Mouse (Mus musculus) liver, embryonic 12.5 days (tissue): Measurements from ENCODE around the gene Hes3. TPM values are rescaled to one million over a fixed set of nuclear protein-coding genes. Genes with fewer than 3 reads are reported as not detected.

Source experiments
- ATAC-seq: fragments of 200-750 bp; cut with Nextera tagmentation; 2 replicates; pipeline ENCODE4 v1.8.0; 2017; ENCODE audit warnings: moderate number of reproducible peaks, mild to moderate bottlenecking, moderate library complexity
- H3K27ac ChIP-seq: fragments of 300-500 bp; sonication (generic); 2 replicates; pipeline ENCODE4 v1.5.1; 2016; ENCODE audit warnings: mild to moderate bottlenecking
- H3K27me3 ChIP-seq: fragments of 300-500 bp; sonication (generic); replicated peaks from 2 replicates; pipeline ENCODE4 v1.6.1; 2016; ENCODE audit warnings: mild to moderate bottlenecking, moderate library complexity
- H3K36me3 ChIP-seq: fragments of 300-500 bp; sonication (generic); 2 replicates; pipeline ENCODE4 v1.6.1; 2016; ENCODE audit warnings: mild to moderate bottlenecking, moderate library complexity
- H3K4me1 ChIP-seq: fragments of 300-500 bp; sonication (generic); 2 replicates; pipeline ENCODE4 v1.6.1; 2016
- H3K4me2 ChIP-seq: fragments of 300-500 bp; sonication (generic); 2 replicates; pipeline ENCODE4 v1.6.1; 2016; ENCODE audit warnings: mild to moderate bottlenecking, moderate library complexity
- H3K4me3 ChIP-seq: fragments of 300-500 bp; sonication (generic); 2 replicates; pipeline ENCODE4 v1.5.1; 2016; ENCODE audit warnings: mild to moderate bottlenecking, moderate library complexity
- H3K9ac ChIP-seq: fragments of 300-500 bp; sonication (generic); 2 replicates; pipeline ENCODE4 v1.6.1; 2016; ENCODE audit warnings: mild to moderate bottlenecking, moderate library complexity
- H3K9me3 ChIP-seq: fragments of 300-500 bp; sonication (generic); replicated peaks from 2 replicates; pipeline ENCODE4 v1.6.1; 2016; ENCODE audit warnings: mild to moderate bottlenecking, moderate library complexity
- WGBS: fragments of 180-500 bp; shearing (Covaris S2); methylation state at CpG from one replicate; pipeline ENCODE4 v1.1.7; 2016; ENCODE audit not compliant: insufficient replicate concordance; 5-methylcytosine and 5-hydroxymethylcytosine counted together
- polyA plus RNA-seq: library from polyadenylated mRNA; unstranded; fragments of >200 nt; fragmentation: Nextera tagmentation; extraction: Ambion mirVana; gene quantifications from 2 replicates; pipeline ENCODE4 v1.2.1, GENCODE M21; 2016

Gene Hes3
- polyA plus RNA-seq, 1 experiment from 2014 or later = not detected

DNA sequence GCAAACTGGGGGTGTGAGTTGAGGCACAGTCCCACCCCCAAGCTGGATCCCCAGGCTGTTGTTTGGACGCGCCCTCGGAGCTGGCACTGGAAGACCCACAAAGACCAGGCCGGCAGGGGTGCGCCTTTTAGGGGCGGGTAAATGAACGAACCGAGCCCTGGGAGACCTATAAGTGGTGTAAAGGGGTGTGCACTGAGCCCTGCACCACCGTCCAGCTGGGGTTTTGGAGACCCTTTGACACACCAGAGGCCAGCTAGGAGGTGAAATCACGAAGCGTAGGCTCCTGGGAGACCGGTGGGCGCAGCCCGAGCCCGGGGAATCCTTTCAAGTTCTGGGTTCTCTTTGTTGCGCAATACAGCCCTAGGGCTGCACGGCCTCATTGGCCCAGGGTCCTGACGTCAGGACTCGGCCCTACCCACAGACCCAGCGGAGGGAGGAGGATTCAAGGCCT, 16.8 kb downstream of the Hes3 start:
- Histone ChIP-seq H3K9ac (peak overlapping the region; percentile 54; the same call in 1 of the 2 replicates), H3K4me1 (peaks cover 35% of the 10 kb centered on the region), H3K27ac (no peak overlapping the region), H3K4me3 (peak overlapping the region; percentile 53), H3K4me2 (peak overlapping the region; percentile 72), H3K36me3 (no peaks in the 10 kb centered on the region), H3K9me3 (no peaks in the 10 kb centered on the region), H3K27me3 (peaks cover 76% of the 10 kb centered on the region)
- 2% methylated on average over 20 of the region's 20 CpGs for WGBS
- no peak for ATAC-seq

DNA sequence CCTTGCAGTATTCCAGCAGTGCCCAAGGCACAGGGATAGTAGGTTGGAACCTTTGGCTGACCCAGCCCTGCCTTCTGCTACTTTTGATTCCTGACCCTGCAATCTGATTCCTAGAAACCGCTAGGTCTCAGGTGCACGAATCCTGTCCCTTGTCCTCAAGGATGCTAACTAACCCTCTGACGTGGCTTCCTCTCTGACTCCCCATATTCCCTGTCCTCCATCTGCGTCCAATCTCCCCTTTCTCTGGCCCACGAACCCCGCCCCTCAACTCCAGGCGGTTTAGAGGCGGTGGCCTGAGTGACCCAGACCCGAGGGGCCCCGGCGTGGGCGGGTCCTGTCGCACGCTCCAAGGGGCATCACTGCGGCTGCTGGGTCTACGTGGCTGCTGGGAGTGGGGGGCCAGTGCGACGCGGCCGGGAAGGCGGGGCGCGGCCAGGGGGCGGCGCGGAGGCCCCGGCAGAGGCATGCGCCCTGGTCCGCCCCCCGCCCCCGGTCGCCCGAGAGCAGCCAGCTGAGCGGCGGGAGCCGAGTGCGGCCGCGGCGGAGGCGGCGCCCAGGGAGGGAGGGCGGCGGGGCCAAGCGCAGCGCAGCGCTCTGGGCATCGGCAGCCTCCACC, 17.7 kb downstream of the Hes3 start, which contains the start of gene Gpr153:
TSS of gene Gpr153 (plus strand) at position 612 of the 616 bp plus-strand sequence.
- no peaks in the 10 kb centered on the region for H3K9me3 ChIP-seq
- WGBS = 2% methylated on average over 48 of the region's 48 CpGs
- peak within 1 kb of the TSS; percentile 54 for H3K9ac ChIP-seq
- ATAC-seq = no peak; the same call in 1 of the 2 replicates
- peak within 1 kb of the TSS; percentile 53 for H3K4me3 ChIP-seq
- H3K27ac ChIP-seq = no peak within 1 kb of the TSS
- H3K4me1 ChIP-seq = peaks cover 35% of the 10 kb centered on the region
- H3K4me2 ChIP-seq = peak within 1 kb of the TSS; percentile 72
- peaks cover 66% of the 10 kb centered on the region for H3K27me3 ChIP-seq
- no peaks in the 10 kb centered on the region for H3K36me3 ChIP-seq

DNA sequence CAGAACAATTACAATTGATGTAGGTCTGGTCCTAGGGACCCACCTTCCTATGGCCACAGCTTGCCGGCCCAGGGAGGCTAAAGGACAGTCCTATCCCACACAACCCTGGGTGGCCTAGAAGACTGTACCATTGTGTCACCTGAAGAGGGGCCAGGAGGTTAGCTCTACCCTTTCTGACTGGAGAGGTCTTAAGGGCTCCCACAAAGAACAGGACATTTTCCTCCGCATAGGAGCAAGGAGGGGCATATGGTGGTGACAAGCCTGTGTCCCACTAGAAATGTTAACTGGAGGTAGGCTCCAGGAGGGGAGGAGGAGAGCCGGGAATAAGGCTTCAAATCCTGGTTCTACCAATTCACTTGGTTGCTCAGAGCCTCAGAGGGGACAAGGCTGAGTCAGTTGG, 18.3 kb downstream of the Hes3 start:
- H3K4me3 ChIP-seq = no peak overlapping the region
- peaks cover 66% of the 10 kb centered on the region for H3K27me3 ChIP-seq
- peaks cover 2% of the 10 kb centered on the region; the same call in 1 of the 2 replicates for H3K36me3 ChIP-seq
- H3K4me1 ChIP-seq = peaks cover 35% of the 10 kb centered on the region
- H3K27ac ChIP-seq = no peak overlapping the region
- no peak overlapping the region for H3K9ac ChIP-seq
- ATAC-seq = no peak; the same call in 1 of the 2 replicates
- 52% methylated on average over 3 of the region's 3 CpGs for WGBS
- H3K4me2 ChIP-seq = no peak overlapping the region
- H3K9me3 ChIP-seq = no peaks in the 10 kb centered on the region

DNA sequence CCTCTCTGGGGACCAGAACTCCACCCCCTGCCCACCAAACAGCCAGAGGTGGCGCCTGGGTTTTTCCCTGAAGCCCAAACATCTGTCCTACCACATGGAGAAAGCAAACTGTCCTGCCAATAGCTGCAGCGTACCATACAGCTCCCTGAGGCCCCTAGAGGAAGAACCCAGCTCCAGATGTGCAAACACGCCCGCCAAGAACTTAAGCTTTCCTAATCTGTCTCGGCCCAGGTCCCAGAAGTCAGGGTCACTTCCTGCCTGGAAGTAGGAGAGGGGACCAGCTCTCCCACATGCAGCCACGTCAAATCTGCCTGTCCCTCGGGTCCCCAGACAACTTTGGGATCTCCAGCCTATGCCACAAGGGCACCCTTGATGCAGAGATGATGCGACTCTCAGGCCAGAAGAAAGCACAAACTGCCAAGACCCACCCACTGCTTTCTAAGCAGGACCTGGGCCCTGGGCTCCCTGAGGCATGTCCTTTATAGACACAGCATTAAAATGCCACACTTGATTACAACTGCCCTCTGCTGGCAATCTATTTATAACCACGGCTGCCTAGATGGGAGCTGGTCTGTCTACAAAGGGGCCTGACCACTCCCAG, 18.9 kb downstream of the Hes3 start:
- H3K4me1 ChIP-seq = peaks cover 35% of the 10 kb centered on the region
- H3K9me3 ChIP-seq = no peaks in the 10 kb centered on the region
- WGBS = 37% methylated on average over 9 of the region's 9 CpGs
- no peak overlapping the region for H3K27ac ChIP-seq
- ATAC-seq = no peak
- no peak overlapping the region for H3K4me3 ChIP-seq
- no peak overlapping the region for H3K4me2 ChIP-seq
- H3K9ac ChIP-seq = no peak overlapping the region
- peaks cover 7% of the 10 kb centered on the region; the same call in 1 of the 2 replicates for H3K36me3 ChIP-seq
- H3K27me3 ChIP-seq = peaks cover 66% of the 10 kb centered on the region

DNA sequence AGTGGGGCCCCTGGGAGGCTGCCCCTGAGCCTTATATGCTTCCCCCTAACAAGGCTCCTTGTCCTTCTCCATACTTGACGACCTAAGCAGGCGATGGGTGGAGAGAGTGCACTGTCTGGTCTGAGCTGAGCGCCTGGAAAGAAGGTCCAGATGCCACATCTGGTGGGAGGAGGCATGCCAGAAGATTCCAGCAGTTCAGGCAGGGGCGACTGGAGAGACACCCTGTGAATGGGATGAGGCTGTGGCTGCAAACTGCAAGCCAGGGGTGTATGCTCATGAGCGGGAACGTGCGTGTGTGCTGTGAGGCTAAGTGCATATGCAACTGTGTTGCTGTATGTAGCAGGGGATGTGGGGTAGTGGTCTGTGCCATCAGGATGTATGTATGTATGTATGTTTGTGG, 19.5 kb downstream of the Hes3 start:
- Histone ChIP-seq H3K4me3 (no peak overlapping the region), H3K4me2 (no peak overlapping the region), H3K9me3 (no peaks in the 10 kb centered on the region), H3K36me3 (peaks cover 7% of the 10 kb centered on the region; the same call in 1 of the 2 replicates), H3K9ac (no peak overlapping the region), H3K27ac (no peak overlapping the region; the same call in 1 of the 2 replicates), H3K27me3 (peaks cover 60% of the 10 kb centered on the region), H3K4me1 (peaks cover 35% of the 10 kb centered on the region)
- ATAC-seq = no peak
- 64% methylated on average over 7 of the region's 7 CpGs for WGBS

DNA sequence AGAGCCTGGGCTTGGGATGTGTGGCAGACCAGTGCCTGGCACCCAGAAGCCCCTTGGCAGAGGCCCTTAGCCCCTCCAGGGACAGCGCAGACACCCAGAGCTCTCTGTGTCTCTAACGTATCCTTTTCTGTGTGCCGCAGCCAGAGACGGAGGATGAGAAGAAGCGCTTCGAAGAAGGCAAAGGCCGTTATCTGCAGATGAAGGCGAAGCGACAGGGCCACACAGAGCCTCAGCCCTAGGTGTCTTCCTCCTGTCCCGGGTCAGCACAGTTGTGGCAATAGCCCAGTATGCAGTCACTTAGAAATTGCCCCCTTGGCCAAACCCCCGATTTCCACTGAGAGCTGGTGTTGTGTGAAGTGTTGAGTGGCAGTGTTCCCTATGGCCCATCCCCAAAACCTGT, 20.1 kb downstream of the Hes3 start:
- H3K9ac ChIP-seq = no peak overlapping the region; the same call in 1 of the 2 replicates
- peaks cover 7% of the 10 kb centered on the region; the same call in 1 of the 2 replicates for H3K36me3 ChIP-seq
- no peak overlapping the region for H3K4me3 ChIP-seq
- no peak for ATAC-seq
- H3K4me1 ChIP-seq = peaks cover 35% of the 10 kb centered on the region
- WGBS = 82% methylated on average over 11 of the region's 11 CpGs
- no peak overlapping the region for H3K4me2 ChIP-seq
- peaks cover 54% of the 10 kb centered on the region for H3K27me3 ChIP-seq
- peak overlapping the region; percentile 12; the same call in 1 of the 2 replicates for H3K27ac ChIP-seq
- no peaks in the 10 kb centered on the region for H3K9me3 ChIP-seq

DNA sequence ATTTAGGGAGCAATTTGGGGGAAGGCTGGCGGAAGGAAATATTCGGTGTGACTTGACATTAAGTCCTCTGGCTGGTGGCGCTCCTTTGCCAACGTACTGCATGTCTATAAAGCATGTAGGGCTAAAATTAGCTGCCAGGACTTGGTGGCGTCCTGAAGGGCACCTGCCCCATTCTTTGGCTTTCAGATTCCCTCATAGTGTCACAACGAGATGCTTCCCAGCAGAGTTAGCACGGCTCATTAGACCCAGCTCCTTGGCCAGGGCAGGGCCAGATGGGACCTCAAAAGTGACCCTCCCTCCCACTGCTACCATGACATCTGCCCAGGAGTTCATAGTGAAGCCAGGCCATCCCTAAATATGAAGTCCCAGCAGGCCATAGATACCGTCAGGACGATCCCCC, 20.9 kb downstream of the Hes3 start:
- Histone ChIP-seq H3K4me1 (peaks cover 35% of the 10 kb centered on the region), H3K9me3 (no peaks in the 10 kb centered on the region), H3K27ac (no peak overlapping the region), H3K4me2 (no peak overlapping the region), H3K27me3 (peaks cover 46% of the 10 kb centered on the region), H3K36me3 (peaks cover 7% of the 10 kb centered on the region; the same call in 1 of the 2 replicates), H3K4me3 (no peak overlapping the region), H3K9ac (no peak overlapping the region)
- no peak for ATAC-seq
- WGBS = 72% methylated on average over 9 of the region's 9 CpGs

DNA sequence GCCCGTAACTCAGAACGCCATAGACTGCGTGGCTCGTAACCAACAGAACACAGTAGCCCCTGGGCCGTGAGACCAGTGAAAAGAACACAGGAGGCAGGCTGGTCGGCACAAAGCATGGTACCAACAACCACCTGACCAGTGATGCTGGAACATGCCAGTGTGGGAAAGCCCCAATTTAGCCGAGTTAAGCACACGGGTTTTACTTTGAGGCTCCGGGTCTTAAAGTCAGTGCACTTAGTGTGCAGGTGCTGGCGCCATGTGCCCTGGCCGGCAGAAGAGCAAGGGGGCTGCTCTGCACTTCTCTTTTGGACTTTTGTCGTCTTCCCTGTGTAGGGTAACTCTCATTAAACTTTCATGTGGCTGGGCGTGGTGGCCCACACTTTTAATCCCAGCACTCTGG, 21.5 kb downstream of the Hes3 start:
- Histone ChIP-seq H3K4me2 (no peak overlapping the region), H3K4me3 (no peak overlapping the region), H3K36me3 (peaks cover 7% of the 10 kb centered on the region; the same call in 1 of the 2 replicates), H3K27ac (no peak overlapping the region), H3K27me3 (peaks cover 40% of the 10 kb centered on the region), H3K9me3 (no peaks in the 10 kb centered on the region), H3K4me1 (peaks cover 32% of the 10 kb centered on the region), H3K9ac (no peak overlapping the region)
- WGBS = 77% methylated on average over 13 of the region's 13 CpGs
- no peak for ATAC-seq

DNA sequence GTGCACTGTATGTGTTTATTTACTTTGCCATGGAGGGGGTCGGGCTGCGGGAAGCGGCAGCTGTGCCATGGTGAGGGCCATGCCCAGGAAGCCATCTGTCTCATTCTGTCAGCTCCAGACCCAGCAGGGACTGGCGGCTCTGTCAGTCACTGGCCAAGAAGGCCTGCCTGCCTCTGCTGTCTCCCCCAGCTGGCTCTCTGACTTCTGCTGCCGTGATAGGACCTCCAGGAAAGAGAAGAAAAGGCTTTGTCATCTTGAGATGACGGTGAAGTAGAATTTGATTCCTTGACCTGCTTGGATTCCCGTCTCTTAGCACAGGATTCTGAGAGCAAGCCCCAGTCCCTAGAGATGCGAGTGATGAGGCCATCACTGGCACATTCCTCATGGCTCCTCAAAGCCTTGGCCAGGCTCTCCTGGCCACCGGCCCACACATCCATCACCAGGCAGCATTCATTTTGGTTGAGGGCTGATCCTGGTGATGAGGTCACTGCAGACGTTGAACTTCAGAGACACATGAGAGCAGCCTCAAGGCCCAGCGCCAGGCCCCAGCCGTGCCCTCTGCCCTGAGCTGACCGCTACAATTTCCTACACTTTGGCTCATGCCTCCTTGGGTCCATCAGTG, 23.6 kb downstream of the Hes3 start:
- 69% methylated on average over 13 of the region's 13 CpGs for WGBS
- no peak for ATAC-seq
- Histone ChIP-seq H3K27me3 (peaks cover 19% of the 10 kb centered on the region), H3K9me3 (no peaks in the 10 kb centered on the region), H3K36me3 (peaks cover 10% of the 10 kb centered on the region; the same call in 1 of the 2 replicates), H3K27ac (no peak overlapping the region), H3K4me2 (no peak overlapping the region), H3K4me1 (peaks cover 33% of the 10 kb centered on the region), H3K9ac (no peak overlapping the region), H3K4me3 (no peak overlapping the region)

DNA sequence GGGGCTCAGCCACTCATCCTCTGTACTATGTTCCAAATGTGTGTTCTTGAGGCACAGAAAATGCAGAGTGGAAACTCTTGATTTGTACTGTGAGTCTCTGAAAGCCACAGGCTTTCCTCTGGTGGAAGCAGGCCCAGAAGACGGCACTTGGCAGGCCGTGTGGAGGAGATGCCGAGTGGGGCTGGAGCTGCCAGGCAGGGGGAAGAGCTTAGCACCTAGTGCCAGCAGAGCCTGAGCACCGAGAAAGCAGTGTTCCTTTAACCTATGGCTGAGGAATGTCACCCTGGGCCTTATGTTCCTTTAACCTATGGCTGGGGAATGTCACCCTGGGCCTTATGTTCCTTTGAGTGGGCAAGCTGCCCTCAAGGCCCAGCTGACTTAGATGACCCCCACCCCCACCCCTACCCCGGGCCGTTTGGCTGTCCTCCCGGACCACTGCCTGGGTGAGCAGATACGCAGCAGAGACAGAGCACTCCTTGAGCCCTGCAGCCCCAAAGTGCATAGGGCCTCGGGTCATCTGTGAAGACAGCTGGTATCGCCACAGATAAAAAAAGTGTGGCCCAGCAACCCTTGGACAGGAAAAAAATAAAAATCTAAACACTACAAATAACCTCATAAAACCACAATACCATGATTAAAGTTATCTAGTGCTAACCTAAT, 25.1 kb downstream of the Hes3 start:
- no peak for ATAC-seq
- H3K4me1 ChIP-seq = peaks cover 36% of the 10 kb centered on the region
- H3K27ac ChIP-seq = no peak overlapping the region
- peaks cover 4% of the 10 kb centered on the region for H3K27me3 ChIP-seq
- H3K9me3 ChIP-seq = no peaks in the 10 kb centered on the region
- H3K4me2 ChIP-seq = no peak overlapping the region
- 72% methylated on average over 10 of the region's 10 CpGs for WGBS
- no peak overlapping the region for H3K9ac ChIP-seq
- no peak overlapping the region for H3K4me3 ChIP-seq
- H3K36me3 ChIP-seq = peaks cover 10% of the 10 kb centered on the region; the same call in 1 of the 2 replicates

DNA sequence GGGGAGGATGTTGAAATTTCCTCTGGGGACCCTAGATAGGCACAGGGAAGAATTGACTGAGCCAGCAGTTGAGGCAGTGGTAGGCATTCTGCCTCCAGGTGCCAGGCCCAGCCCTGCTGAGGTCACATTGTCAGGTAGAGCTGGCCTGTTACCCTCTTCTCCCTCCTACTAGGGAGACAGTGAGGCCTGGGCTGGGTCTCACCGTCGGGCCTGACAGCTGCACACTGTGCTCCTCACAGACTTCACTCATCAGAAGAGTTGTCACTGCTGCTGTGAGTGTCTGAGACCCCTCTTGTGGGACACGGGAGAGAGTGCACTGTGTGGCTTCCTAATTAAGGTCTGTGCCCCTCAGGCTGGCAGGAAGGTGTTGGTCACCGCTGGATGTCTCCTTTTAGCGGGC, 25.7 kb downstream of the Hes3 start:
- H3K36me3 ChIP-seq = peaks cover 10% of the 10 kb centered on the region; the same call in 1 of the 2 replicates
- 71% methylated on average over 5 of the region's 5 CpGs for WGBS
- no peak overlapping the region for H3K4me2 ChIP-seq
- H3K9me3 ChIP-seq = no peaks in the 10 kb centered on the region
- no peak overlapping the region for H3K4me3 ChIP-seq
- H3K9ac ChIP-seq = no peak overlapping the region
- no peak overlapping the region for H3K27ac ChIP-seq
- H3K27me3 ChIP-seq = no peaks in the 10 kb centered on the region; the same call in 1 of the 2 replicates
- ATAC-seq = no peak
- H3K4me1 ChIP-seq = peaks cover 40% of the 10 kb centered on the region
